Mouse (Mus musculus): ENCODE measurements around the gene 2610318N02Rik. TPM values are rescaled to one million over a fixed set of nuclear protein-coding genes. Genes with fewer than 3 reads are reported as not detected.
"Not testable (repeated sequence)": the region's sequence is repeated elsewhere in the genome, so short reads cannot be mapped to it uniquely, and the experiment has no call there.

2610318N02Rik gene
- 1 to 10 TPM in 1 of 2 experiments, under 1 TPM in 1; 0.66 to 1.7 TPM for total RNA-seq (2021)
- long read RNA-seq, experiment 1, partial matches to known transcripts = 0 of 1 reads
- long read RNA-seq, experiment 1, other reads (novel, unspliced or antisense) = 1 of 1 reads
- long read RNA-seq, experiment 2 = 0 reads

- DNase-seq = peak; percentile 88
These were observed at the start of gene 2610318N02Rik for GRCm38 (mm10) chr16:17124871-17125520. TSS of gene 2610318N02Rik (minus strand) at chr16:17125167.

- DNase-seq = no peak
These were observed 43.1 kb upstream of the 2610318N02Rik start for GRCm38 (mm10) chr16:17168049-17168448.

GRCm38 (mm10) chr16:17167179-17167578 is 42.2 kb upstream of the 2610318N02Rik start:
- no peak for DNase-seq

GRCm38 (mm10) chr16:17165478-17165877 is 40.5 kb upstream of the 2610318N02Rik start:
- not testable (repeated sequence) for DNase-seq

GRCm38 (mm10) chr16:17154346-17154745 is 29.4 kb upstream of the 2610318N02Rik start:
- peak; percentile 42 to 53 for DNase-seq

- DNase-seq = no peak
These were observed 26.9 kb upstream of the 2610318N02Rik start for GRCm38 (mm10) chr16:17151874-17152273.

- no peak for DNase-seq
These were observed 25.7 kb upstream of the 2610318N02Rik start for GRCm38 (mm10) chr16:17150520-17151258.

- DNase-seq = no peak
These were observed 23.1 kb upstream of the 2610318N02Rik start for GRCm38 (mm10) chr16:17148084-17148483.

GRCm38 (mm10) chr16:17147391-17147929 is 22.5 kb upstream of the 2610318N02Rik start:
- no peak for DNase-seq

GRCm38 (mm10) chr16:17146772-17147235 is 21.8 kb upstream of the 2610318N02Rik start, which contains the start of gene Ccdc116:
TSS of gene Ccdc116 (minus strand) at chr16:17147229.
- DNase-seq = peak; percentile 86 to 89

- DNase-seq = no peak
These were observed 19.4 kb upstream of the 2610318N02Rik start, which contains the start of gene Ydjc for GRCm38 (mm10) chr16:17144339-17144738. TSS of gene Ydjc (plus strand) at chr16:17144621.

- DNase-seq = no peak
These were observed 12.4 kb upstream of the 2610318N02Rik start for GRCm38 (mm10) chr16:17137355-17137754.

GRCm38 (mm10) chr16:17132906-17133200 is 7.9 kb upstream of the 2610318N02Rik start:
- no peak for DNase-seq

- DNase-seq = peak; percentile 97 to 98
These were observed 7.3 kb upstream of the 2610318N02Rik start, which contains the start of gene Sdf2l1 for GRCm38 (mm10) chr16:17132089-17132905. TSS of gene Sdf2l1 (minus strand) at chr16:17132383.

- DNase-seq = peak in 1 of 2 experiments; percentile 21
These were observed 6.5 kb upstream of the 2610318N02Rik start for GRCm38 (mm10) chr16:17131191-17132088.

- DNase-seq = peak; percentile 59
These were observed 2.3 kb upstream of the 2610318N02Rik start for GRCm38 (mm10) chr16:17127292-17127691.

GRCm38 (mm10) chr16:17124119-17124870 is 672 bp downstream of the 2610318N02Rik start:
- no peak for DNase-seq

- no peak for DNase-seq
These were observed 3.4 kb downstream of the 2610318N02Rik start for GRCm38 (mm10) chr16:17121569-17121968.

- no peak for DNase-seq
These were observed 7.6 kb downstream of the 2610318N02Rik start for GRCm38 (mm10) chr16:17117309-17117799.
